Mouse (Mus musculus) hematopoietic stem cell, adult 5-6 weeks (primary cell): ENCODE measurements around the gene Nr2c2. TPM values are rescaled to one million over a fixed set of nuclear protein-coding genes. Genes with fewer than 3 reads are reported as not detected.

Source experiments
- ATAC-seq, 2 experiments: fragments of 125-278 bp in 1 of 2; replicated peaks in 1 of 2; 2 replicates each; pipeline ENCODE4 v1.8.0; 2016 to 2017; ENCODE audit warnings: inconsistent platforms in 2 of 2, mild to moderate bottlenecking in 2 of 2, moderate number of reproducible peaks in 2 of 2, low read depth in 1 of 2, moderate TSS enrichment in 1 of 2; ENCODE audit not compliant: low FRiP score in 2 of 2, poor library complexity in 2 of 2, severe bottlenecking in 2 of 2, insufficient read depth in 1 of 2, low TSS enrichment in 1 of 2
- total RNA-seq: library from RNA; stranded (forward); fragments of 172-1452, 232-1000 nt; gene quantifications from 2 replicates; pipeline ENCODE4 v1.2.3, GENCODE M21; 2017

The Nr2c2 gene
- total RNA-seq, 1 experiment from 2014 or later, result 68.7 TPM

- peak; percentile 4 to 28; a peak in 3 of 4 replicates for ATAC-seq
Observed at GRCm38 (mm10) chr6:92214055-92214772, 123.0 kb downstream of the Nr2c2 start.

DNA sequence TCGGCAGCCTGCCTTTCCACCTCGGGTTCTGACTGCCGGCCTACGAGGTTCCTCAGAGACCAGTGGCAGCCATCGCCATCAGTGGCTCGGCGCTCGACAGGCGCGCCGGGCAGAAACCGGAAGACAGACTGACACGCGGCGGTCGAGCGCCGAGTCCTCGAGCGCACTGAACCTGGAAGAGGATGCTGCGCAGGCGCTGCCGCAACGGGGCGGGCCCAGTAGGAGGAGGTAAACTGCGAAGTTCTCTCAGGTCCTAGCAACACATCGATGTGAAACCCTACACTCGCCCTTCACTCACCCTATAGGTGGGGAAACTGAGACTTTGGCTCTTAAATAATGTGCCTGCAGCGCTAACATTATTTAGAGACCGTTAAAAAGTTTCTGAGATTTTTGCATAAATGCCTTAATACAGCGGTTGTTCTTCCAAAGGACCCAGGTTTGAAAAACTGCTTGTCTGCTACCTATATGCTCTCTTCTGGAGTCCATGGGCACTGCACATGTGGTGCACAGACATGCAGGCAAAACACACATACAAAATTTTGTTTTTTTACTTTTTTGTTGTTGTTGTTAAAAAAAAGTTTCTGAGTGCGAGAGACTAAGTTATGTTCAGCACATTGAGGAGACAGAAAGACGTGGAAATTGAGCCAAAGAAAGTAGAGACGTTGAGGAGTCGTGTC lies 123.7 kb downstream of the Nr2c2 start, which contains the start of gene Rbsn:
Gene Rbsn, minus strand, starts transcription at position 153 of the 677 bp plus-strand sequence.
- peak; percentile 97 to 99 for ATAC-seq

DNA sequence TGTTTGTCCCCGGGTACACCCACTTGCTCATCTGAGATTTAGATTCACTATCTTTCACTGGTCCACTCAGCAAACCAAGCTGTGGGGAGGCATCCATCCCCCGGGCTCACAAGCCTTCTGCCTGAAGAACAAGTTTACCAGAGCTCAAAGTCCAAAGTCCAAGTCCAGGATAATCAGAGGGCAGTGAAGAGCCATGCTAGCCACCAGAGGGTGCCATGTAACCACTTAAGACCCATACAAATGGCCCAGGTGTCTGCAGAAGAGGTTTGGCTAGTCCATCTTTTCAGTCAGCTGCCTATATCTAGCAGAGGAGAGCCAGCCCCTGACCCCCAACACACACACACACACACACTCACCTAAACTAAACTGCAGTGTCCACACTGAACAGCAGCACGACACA lies 128.3 kb downstream of the Nr2c2 start:
- no peak for ATAC-seq

DNA sequence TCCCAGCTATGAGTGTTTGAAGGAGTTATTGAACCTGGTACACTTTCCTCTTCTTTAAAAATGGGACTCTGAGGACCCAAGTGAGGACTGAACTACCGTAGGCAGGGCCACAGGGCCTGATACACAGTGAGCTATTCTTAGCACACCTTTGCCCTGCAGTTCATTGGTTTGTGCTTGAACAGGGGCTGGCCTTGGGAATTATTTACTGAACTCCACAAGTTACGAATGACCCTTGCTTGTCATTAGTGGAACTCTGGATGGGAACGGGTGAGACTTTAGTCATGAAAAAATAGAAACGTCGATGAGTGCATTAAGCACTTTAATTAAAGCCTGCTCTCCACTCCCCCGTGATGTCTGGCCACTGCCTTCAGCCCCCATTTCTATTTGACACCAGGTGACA lies 130.4 kb downstream of the Nr2c2 start:
- ATAC-seq, result no peak

GRCm38 (mm10) chr6:92222021-92222420 lies 130.8 kb downstream of the Nr2c2 start:
- no peak for ATAC-seq

Other genes with a start within 250 kb of the Nr2c2 start
- gene Ccdc174, start 213.3 kb upstream of the Nr2c2 start, total RNA-seq, result 71.7 and 104 TPM in 2 replicates
- gene 4930590J08Rik, start 188.6 kb upstream of the Nr2c2 start, total RNA-seq, result 0.74 and 2.0 TPM in 2 replicates
- 5.6 and 7.3 TPM in 2 replicates for gene Fgd5, start 112.5 kb upstream of the Nr2c2 start, total RNA-seq
- 46.5 and 62.4 TPM in 2 replicates for gene Mrps25, start 92.6 kb downstream of the Nr2c2 start, total RNA-seq
- gene Rbsn, start 123.5 kb downstream of the Nr2c2 start, total RNA-seq, result 15.8 and 28.8 TPM in 2 replicates
- not detected in 2 replicates for gene Trh, start 153.3 kb downstream of the Nr2c2 start, total RNA-seq